Mouse (Mus musculus) MEL-GATA-1-ER (cell line): ENCODE results near the gene Pik3ap1.
A peak's percentile ranks its signal among the peaks of the same experiment; 100 is the strongest.
"Not testable (repeated sequence)": the region's sequence is repeated elsewhere in the genome, so short reads cannot be mapped to it uniquely, and the experiment has no call there.

Source experiments
- DNase-seq: peaks from one replicate; pipeline ENCODE4 v3.0.0-alpha.2; 2012; ENCODE audit warnings: low read depth; ENCODE audit errors: extremely low read depth

The Pik3ap1 gene

DNA sequence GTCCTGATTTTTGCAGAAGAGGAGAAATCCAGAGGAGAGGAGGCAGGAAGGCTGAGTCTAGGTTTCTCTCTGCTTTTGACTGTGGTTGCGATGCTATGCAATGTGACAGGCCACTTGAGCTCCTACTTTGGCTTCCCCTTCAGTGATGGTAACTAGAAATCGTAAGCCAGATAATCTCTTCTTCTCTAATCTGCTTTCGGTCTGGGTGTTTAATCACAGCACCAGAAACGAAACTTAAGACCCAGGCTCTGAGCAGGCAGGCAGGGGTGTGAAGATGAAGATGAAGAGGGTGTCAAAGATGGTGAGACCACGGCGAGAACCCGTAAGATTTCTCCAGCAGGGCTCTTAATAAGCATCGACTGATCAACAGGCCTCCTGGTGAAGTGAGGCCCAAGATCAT, 51.9 kb downstream of the Pik3ap1 start:
- no peak for DNase-seq

GRCm38 (mm10) chr19:41332228-41332627, 52.7 kb downstream of the Pik3ap1 start:
- DNase-seq = no peak

GRCm38 (mm10) chr19:41330401-41330800, 54.5 kb downstream of the Pik3ap1 start:
- DNase-seq = no peak

DNA sequence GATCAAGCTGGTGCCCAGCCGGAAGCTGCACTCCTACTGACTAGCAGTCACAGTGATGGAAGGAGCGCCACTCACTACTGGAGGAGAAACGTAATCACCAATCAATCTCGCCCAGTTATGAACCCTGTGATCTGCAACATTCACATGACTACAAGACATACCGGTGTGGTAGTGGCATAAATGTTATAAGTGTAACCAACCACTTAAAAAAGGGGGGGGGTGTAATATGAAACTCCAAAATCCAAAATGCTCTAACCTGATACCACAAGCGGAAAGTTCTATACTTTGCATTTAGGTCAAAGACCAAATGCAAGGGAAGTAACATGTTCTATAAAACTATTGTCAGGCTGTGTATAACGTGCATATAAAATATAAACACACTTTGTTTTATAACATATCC, 54.9 kb downstream of the Pik3ap1 start:
- DNase-seq = no peak

- DNase-seq = no peak
Observed at GRCm38 (mm10) chr19:41328743-41329142, 56.2 kb downstream of the Pik3ap1 start.

DNA sequence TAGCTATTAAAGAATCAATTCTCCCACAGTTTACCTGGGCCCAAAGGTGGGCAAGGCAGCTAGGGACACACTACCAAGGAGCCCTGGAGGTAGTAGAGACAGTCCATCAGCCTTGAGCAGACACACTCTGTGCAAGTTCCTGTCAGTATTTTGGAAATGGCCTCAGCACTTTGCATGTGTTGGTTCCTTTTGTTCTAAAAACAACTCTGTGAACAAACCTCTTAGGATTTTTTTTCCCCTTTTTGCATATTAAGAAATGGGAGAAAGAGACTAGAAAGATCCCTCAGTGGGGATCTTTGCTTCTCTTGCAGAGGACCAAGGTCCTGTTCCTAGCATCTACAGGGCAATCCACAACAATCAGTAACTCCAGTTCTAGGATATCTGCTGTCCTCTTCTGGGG, 61.1 kb downstream of the Pik3ap1 start:
- no peak for DNase-seq

GRCm38 (mm10) chr19:41323125-41323524, 61.8 kb downstream of the Pik3ap1 start:
- no peak for DNase-seq

GRCm38 (mm10) chr19:41321149-41321548, 63.8 kb downstream of the Pik3ap1 start:
- DNase-seq = no peak

DNA sequence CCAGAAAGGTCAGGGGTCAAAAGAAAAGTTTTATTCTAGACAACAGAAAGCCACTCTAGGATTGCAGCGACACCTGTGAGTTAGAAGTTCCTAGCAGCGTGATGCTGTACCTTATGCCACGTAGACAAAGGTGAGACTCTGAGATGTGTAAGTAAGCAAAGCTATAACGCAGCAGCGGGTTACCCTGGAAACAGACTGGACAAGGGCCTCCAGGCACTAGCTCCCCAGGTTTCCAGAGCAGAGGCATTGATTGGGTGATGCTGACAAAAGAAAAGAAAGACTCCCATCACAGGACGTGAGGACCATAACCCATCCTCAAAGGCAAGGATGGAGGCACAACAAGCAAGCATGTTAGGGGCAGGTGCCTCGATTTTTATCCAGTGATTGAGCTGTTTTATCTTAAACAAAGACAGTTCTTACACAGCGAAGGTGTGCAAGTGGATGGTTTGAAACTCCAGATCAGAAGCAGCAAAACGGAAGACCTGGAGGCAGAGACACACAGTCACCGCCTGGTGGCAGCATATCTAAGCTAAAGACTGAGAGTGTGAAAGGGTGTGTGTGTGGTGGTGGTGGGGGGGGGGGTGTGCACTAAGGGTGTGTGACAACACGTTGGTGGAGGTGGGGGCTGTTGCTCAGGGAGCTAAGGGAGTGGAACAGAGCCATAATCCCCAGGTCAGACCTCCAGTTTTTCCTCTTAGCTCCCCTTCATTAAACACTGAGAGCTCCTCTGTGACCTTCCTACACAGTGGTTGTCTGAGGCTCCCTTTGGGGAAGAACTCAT, 67.4 kb downstream of the Pik3ap1 start:
- no peak for DNase-seq

DNA sequence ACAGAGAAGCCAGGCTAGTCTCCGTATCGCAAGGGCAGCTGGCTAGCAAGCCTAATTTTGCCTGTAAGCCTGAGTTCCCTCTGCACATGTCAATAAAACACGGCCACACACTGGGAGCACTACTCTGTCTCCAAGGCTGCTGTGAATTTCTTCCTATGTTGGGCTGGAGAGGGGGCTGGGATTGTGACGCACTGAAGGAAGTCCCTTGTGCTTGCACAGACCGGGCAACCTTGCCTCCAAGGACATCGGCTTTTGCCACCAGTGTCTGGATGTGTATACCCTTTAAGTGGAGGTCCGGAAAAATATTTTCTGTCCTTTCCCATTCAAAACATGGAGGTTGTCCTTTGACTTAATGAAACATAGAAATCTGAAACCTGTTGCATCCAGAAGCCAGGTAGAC, 70.2 kb downstream of the Pik3ap1 start:
- no peak for DNase-seq

- DNase-seq = peak; percentile 60
Observed at GRCm38 (mm10) chr19:41313663-41314062, 71.2 kb downstream of the Pik3ap1 start.

- DNase-seq = not testable (repeated sequence)
Observed at GRCm38 (mm10) chr19:41312587-41312986, 72.3 kb downstream of the Pik3ap1 start.

GRCm38 (mm10) chr19:41312027-41312426, 72.9 kb downstream of the Pik3ap1 start:
- DNase-seq = peak; percentile 62

DNA sequence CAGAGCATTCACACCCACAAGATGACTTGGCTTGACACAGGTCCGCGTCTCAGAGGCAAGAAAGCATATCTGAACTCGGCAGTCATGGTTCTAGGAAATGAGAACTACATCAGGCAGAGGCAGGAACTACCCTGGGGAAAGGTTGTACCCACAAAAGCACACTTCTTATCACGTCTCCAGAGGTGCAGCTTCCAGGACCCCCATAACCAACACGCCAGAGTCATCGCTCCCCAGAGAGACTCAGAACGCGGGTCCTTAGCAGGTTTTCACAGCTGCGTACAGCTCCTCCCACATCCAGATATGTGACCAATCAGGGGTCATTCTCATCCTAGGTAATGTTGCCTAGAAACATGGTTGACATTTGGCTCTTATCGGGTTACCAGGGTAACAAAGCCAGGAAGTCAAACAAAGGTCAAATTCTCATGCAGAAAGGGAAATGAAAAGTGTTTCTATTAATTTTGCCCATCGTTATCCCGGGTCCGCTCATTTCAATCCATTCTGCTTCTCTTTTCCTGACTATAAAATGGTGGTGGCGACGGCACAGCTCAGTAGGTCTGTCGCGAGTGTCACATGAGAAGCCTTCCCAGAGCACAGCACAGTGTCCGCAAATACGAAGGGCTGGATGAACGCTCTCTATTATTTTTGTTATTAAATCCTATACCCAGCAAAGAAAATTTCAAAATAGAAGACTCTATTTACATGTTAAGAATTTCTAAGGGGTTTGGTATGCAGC, 73.8 kb downstream of the Pik3ap1 start:
- DNase-seq = peak; percentile 99

GRCm38 (mm10) chr19:41303933-41304332, 81.0 kb downstream of the Pik3ap1 start:
- no peak for DNase-seq

GRCm38 (mm10) chr19:41303433-41303832, 81.5 kb downstream of the Pik3ap1 start:
- DNase-seq = no peak

DNA sequence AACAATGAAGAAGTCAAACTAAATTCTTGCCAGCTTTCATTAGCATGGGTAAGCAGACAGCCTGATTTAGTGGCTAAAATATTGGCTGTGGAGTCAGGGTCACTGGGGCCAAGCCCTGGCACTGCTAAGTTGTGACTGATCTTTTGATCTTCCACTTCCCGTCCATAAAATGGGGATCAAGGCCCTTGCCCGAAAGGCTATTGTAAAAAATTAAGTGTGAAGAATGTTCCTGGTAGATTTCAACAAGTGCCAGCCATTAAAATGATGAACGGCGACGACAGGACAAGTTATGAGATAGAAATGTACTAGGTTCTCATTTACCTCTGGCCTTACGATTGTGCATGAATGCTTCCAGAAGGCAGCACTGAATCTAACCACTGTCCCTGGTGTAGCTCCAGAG, 83.0 kb downstream of the Pik3ap1 start:
- no peak for DNase-seq

DNA sequence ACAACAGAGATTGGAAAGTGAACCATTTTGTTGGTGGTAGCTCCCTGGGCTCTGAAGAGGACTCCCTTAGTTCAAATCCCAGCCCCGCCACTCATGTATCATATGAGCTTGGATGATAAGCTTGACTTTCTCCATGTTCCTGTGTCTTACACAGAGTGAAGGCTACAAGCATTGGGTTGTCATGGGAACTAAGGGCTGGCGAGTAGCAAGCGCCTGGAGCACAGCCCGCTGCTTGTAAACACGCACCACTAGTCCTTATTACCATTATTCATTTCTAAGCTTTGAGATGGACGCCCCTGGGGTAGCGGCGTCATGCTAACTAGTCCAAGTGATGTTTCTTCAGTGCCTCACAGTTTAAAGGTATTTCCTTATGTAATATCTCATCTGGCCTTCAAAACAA, 85.5 kb downstream of the Pik3ap1 start:
- DNase-seq = no peak

- DNase-seq = no peak
Observed at GRCm38 (mm10) chr19:41290952-41291619, 93.8 kb downstream of the Pik3ap1 start.

DNA sequence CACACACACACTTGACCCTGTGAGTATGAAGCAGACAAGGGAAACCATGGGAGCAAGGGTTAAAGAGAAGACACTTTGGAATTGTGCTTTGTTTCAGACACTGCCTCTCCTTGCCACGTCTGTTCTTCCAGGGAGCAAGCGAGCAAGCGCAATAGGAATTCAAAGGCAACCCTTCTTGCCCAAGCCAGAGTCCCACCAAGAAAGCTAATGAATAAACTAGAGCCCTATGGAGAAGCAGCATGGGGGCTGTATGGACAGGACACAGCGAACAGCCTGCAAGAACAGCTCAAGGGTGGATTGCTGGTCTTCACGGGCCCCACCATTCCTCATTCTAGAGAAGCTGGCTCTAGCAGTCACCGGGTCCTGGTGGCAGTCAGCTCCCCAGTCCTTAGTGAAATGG, 96.3 kb downstream of the Pik3ap1 start:
- no peak for DNase-seq

- no peak for DNase-seq
Observed at GRCm38 (mm10) chr19:41287224-41287623, 97.7 kb downstream of the Pik3ap1 start.

- DNase-seq = no peak
Observed at GRCm38 (mm10) chr19:41284515-41284914, 100.4 kb downstream of the Pik3ap1 start.
